Mouse (Mus musculus): ENCODE measurements around the gene Prdm15.

Gene Prdm15

DNA sequence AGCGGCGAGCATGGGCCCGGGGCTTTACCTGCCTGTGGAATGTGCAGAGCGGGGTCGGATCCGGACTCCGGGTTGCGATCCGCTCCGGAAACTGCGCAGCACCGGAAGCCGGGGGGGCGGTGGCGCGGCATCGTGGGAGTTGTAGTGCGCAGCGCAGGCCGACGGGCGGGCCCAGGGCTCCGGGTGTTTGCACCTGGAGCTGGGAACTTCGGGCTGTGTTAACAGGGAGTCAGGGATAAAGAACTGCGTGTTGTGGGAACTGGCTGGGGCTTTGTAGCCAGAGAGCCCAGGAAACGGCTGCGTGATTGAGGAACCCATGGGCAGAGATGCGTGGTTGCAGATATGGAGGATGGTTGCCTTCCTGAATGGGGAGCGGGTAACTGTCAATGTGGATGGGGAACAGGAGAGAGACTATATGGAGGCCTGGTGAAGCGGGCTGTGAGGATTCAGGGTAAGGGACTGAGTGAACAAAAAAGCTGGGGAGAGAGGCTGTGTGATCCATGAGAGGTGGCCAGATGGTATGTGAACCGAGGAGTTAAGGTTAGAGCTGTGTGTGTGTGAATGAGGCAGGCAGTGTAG lies at the start of gene Prdm15:
TSS of gene Prdm15 (minus strand) at position 110 of the 579 bp plus-strand sequence.
- peak; percentile 93 for DNase-seq (ENCODE audit: low spot score)

DNA sequence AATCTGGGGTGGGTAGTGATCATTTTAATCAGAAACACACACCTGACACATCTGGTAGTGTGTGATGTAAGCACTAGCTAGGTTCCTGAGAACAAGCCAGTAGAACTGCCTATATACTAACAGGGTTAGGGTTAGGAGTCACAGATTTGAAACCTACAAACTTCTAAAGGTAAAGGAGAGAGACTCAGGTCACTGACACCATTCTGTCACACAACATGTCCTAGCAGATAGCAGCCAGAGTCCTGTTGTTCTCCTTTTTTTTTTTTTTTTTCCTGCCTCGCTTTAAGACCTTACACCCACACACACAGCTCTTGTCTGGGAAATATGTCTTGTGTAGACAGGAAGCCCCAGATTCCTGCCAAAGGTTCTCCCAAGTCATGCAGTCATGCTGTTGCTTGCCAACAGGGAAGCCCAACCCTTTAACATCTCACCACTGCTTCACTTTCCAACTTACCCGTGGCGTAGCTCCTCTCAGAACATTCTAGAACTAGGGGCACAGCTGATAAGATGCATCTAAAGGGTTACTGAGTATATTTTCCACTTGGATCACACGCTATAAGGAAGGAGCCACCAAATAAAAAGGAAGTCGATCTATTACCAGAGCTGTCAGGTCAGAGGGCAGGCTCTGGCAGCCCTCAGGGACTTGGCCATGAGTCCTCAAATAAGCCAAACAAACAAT lies 45.8 kb upstream of the Prdm15 start:
- no peak for DNase-seq (ENCODE audit: low spot score)

DNA sequence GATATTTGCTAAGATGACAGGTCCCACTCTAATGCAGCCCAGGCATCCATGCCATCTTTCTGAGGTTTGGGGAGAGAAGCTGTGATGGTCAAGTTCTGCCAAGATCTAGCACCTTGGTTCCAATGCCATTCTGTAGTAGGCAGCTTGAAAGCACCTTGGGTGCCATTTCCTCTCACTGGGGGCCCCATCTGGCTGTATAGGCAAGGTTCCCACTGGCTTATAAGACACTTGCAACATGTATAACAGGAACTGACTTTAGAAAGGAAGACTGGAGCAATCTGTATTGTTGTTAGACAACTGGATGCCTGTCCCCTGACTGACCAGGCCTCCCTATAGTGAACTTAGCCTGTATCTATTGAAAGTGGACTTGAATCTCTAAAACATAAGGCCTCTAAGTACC lies 36.1 kb upstream of the Prdm15 start:
- no peak for DNase-seq (ENCODE audit: low spot score)

GRCm38 (mm10) chr16:97883696-97884095 lies 32.0 kb upstream of the Prdm15 start:
- no peak for DNase-seq (ENCODE audit: low spot score)

- DNase-seq (ENCODE audit: low spot score), result no peak
These were observed 31.2 kb upstream of the Prdm15 start for GRCm38 (mm10) chr16:97882891-97883290.

DNA sequence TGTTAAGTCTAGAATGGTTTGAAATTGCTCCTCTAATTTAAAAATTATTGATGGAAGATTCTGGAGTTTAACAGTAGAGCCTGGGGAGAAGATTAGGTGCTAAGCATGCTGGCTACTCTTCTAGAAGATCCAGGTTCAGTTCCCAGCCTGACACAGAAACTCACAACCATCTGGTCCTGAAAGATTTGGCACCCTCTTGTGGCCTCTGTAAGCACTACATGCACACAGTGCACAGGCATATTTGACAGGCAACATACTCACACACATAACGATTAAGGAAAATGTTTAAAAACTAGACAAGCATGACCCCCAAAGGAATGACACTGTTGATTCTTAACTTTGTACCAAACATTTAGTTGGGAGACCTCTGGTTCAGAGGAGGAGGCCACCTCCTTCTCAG lies 27.5 kb upstream of the Prdm15 start:
- DNase-seq (ENCODE audit: low spot score), result no peak

- DNase-seq (ENCODE audit: low spot score), result no peak
These were observed 25.9 kb upstream of the Prdm15 start for GRCm38 (mm10) chr16:97877502-97877901.

- no peak for DNase-seq (ENCODE audit: low spot score)
These were observed 23.5 kb upstream of the Prdm15 start for GRCm38 (mm10) chr16:97875101-97875500.

- DNase-seq (ENCODE audit: low spot score), result no peak
These were observed 22.7 kb upstream of the Prdm15 start for GRCm38 (mm10) chr16:97874376-97874775.

DNA sequence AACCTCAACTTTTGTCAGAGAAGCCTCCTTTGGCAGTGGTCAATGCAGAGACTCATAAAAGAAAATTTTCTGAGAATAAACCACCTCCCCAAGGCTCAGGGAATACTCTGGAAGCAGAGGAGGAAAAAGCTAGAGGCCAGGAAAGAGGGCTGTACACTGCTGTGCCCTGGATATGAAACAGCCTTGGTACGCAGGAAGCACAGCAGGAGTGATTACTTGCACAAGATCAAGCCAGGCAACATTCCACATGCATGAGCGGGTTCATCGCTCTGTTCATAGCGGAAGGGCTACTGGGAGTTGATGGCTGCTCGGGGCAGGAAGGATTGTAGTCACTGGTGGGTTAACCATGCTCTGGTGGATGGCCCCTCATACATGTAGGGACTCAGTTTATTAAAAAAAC lies 21.0 kb upstream of the Prdm15 start:
- DNase-seq (ENCODE audit: low spot score), result no peak

- DNase-seq (ENCODE audit: low spot score), result no peak
These were observed 17.8 kb upstream of the Prdm15 start for GRCm38 (mm10) chr16:97869193-97870102.

- no peak for DNase-seq (ENCODE audit: low spot score)
These were observed 12.3 kb upstream of the Prdm15 start for GRCm38 (mm10) chr16:97863932-97864467.

GRCm38 (mm10) chr16:97856050-97856449 lies 4.4 kb upstream of the Prdm15 start:
- no peak for DNase-seq (ENCODE audit: low spot score)

DNA sequence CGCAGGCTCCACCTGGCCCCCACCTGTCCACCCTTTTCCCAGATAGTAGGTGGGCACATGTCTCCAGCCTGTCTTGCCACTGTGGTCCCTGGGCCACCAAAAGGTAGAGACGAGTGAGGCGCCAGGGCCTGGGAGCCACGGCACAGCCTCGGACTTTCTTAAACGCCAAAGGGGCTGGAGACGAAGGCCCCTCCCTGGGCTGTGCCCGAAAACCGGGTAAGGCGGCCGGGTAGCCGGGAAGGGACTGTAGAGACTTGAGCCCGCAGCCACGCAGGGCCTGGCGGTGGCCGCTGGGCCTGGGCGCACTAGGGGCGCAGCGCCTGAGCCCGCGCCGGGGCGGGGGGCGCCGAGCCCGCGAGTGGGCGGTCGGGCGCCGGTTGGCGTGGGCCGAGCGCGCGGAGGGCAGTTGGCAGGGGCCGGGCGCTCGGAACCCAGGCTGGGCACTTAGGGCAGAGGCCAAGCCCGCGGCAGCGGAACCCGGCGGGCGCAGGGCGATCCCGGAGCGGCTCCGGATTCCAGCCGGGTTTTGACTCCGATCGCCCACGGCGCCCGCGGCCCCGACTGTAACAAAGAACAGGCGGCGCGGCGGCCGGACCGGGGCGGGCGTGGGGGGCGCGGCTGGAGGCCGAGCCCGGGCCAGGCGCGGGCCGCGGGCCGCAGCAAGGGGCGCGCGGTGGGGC lies 449 bp downstream of the Prdm15 start:
- peak; percentile 95 for DNase-seq (ENCODE audit: low spot score)

DNA sequence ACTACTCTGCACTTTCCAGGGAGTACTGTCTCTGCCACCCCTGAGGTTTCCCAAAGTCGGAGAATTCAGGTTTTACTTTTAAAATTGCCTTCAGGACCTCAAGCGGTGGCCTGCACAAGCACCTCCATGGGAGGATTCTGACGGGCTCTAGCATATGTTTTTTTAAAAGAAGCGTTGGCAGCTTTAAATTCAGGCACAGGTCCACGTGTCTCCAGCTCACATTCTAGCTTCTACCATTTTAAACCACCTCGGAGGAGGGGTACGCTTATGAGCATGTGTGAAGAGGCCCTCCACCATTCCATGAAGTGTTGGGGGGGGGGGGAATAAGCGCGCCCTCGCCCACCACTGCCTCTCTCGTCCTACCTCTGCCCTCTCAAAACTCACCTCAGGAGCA lies 986 bp downstream of the Prdm15 start:
- peak; percentile 62 for DNase-seq (ENCODE audit: low spot score)

DNA sequence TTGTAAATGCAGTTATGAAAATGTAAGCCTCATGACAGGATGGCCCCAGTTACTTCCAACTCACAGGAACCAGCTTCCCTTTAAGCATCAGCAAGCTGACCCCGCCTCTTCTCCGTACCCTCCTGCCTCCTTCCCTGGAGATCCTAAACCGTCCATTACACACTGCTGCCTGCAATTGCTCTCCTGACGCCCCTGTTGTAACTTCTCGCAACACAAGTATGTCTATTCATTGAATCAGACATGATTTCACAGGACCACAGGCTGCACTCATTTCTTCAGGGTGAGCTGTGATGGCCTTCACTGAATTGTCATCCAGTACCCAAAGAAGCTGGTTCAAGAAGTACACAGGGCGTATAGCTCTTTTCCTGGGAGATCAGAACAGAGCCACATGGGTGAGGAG lies 2.8 kb downstream of the Prdm15 start:
- DNase-seq (ENCODE audit: low spot score), result peak; percentile 56

- DNase-seq (ENCODE audit: low spot score), result no peak
These were observed 6.4 kb downstream of the Prdm15 start for GRCm38 (mm10) chr16:97844967-97845937.

DNA sequence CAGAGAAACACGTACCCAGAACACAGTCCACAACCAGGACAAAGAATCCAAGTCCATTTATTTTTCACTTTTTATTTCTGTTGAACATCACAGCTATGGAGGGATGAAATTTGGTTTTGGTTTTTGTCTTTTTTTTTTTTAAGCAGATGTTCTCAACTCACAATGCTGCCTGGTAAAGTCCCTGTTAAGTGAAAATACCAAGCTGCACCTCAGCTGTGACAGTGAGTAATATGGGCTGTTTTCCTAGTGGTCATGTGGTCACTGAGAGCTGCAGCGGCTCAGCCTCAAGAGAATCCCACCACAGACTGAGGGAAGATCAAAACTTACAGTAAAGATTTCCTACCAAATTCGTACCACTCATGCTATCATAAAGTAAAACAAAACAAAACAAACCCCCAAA lies 19.5 kb downstream of the Prdm15 start:
- no peak for DNase-seq (ENCODE audit: low spot score)

DNA sequence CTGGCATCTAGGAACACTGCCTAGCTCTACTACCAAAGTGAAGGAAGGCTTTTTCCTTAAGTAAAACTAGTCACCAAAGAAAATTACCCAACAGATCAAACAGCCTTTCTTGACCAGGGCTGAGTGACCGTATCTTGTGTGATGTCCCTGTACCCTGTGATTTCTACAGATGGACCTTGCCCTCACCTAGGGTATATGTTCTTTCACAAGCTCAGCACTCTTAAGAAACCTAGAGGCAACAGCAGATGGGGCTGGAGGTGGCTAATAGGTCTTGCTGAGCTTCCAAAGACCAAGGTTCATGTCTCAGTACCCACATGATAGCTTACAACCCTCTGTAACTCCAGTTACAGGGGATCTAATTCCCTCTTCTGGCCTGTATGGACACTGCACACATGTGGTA lies 23.4 kb downstream of the Prdm15 start:
- no peak for DNase-seq (ENCODE audit: low spot score)

GRCm38 (mm10) chr16:97823311-97824007 lies 28.2 kb downstream of the Prdm15 start:
- no peak for DNase-seq (ENCODE audit: low spot score)
